Mouse (Mus musculus) skeletal muscle tissue, postnatal 0 days (tissue): ENCODE results near the gene Ccr7. TPM values are rescaled to one million over a fixed set of nuclear protein-coding genes. Genes with fewer than 3 reads are reported as not detected.

ENCODE experiments used
- polyA plus RNA-seq: library from polyadenylated mRNA; unstranded; fragments of >200 nt; fragmentation: Nextera tagmentation; extraction: Ambion mirVana; gene quantifications from 2 replicates; pipeline ENCODE4 v1.2.1, GENCODE M21; 2015

Ccr7 gene
- polyA plus RNA-seq, result 0.21 and 0.23 TPM in 2 replicates

DNA sequence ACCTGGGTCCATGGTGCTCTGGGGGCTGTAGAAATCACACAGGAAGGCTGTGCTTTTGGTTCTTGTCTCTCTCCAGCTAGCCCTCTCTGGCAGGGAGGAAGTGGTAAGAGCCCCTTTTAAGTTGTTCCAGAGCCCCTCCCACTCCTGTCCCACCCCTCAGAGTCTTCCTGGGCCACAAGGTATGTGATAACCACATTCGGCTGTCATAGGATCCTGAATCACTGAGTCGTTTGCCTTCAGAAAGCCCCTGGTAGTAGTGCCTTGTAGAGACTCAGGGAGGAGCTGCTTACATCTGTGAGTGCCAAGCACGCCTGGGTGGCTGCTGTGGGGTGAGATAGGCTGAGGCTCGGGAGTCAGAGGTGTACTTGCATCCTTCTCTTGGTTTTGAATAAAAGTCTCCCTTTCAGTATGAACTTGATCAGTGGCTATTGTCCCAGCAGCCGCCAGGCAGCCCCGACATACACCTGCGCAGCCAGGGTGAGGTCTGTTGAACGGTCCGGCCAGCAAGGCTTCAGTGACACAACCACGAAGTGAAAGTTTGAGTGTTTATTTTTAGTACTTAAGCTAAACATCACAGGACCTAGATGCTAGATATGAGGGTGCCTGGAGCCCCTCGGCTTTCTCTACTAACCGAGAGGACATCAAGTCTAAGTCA is at the start of gene Ccr7:
Gene Ccr7, minus strand, starts transcription at position 91 of the 655 bp plus-strand sequence.

Other genes starting within 250 kb of the Ccr7 start
- gene Cdc6, start 247.3 kb downstream of the Ccr7 start, polyA plus RNA-seq, result 2.6 and 4.5 TPM in 2 replicates
- 23.7 and 26.3 TPM in 2 replicates for gene Rara, start 227.3 kb downstream of the Ccr7 start, polyA plus RNA-seq
- 0.65 and 0.69 TPM in 2 replicates for gene Gjd3, start 172.1 kb downstream of the Ccr7 start, polyA plus RNA-seq
- 35.2 and 36.7 TPM in 2 replicates for gene Top2a, start 130.9 kb downstream of the Ccr7 start, polyA plus RNA-seq
- 300 and 425 TPM in 2 replicates for gene Igfbp4, start 113.8 kb downstream of the Ccr7 start, polyA plus RNA-seq
- gene Tns4, start 65.8 kb downstream of the Ccr7 start, polyA plus RNA-seq, result 0.06 and 0.09 TPM in 2 replicates
- 107 and 113 TPM in 2 replicates for gene Smarce1, start 75.9 kb upstream of the Ccr7 start, polyA plus RNA-seq
- gene Krt222, start 89.0 kb upstream of the Ccr7 start, polyA plus RNA-seq, result 0.81 and 1.5 TPM in 2 replicates
- not detected in 2 replicates for gene Krt24, start 130.2 kb upstream of the Ccr7 start, polyA plus RNA-seq
- not detected in 2 replicates for gene Krt25, start 167.9 kb upstream of the Ccr7 start, polyA plus RNA-seq
- gene Krt26, start 182.9 kb upstream of the Ccr7 start, polyA plus RNA-seq, result not detected in 2 replicates
- not detected in 2 replicates for gene Krt27, start 196.0 kb upstream of the Ccr7 start, polyA plus RNA-seq
- gene Krt28, start 219.8 kb upstream of the Ccr7 start, polyA plus RNA-seq, result not detected in 2 replicates
- gene Krt10, start 234.3 kb upstream of the Ccr7 start, polyA plus RNA-seq, result 12.9 and 155 TPM in 2 replicates